Mouse (Mus musculus): ENCODE measurements at regions not wholly inside any gene's neighbourhood (a gene's known extent, or its start where the extent isn't known, plus 50 kb on each side); places are given as distances from the start of the nearest gene placed in this dataset.

GRCm38 (mm10) chr14:58687814-58688213, 454.9 kb downstream of the 1700129C05Rik start:
- no peak for DNase-seq (ENCODE audit: low spot score in 2 of 2)

GRCm38 (mm10) chr14:58678781-58679180, 463.9 kb downstream of the 1700129C05Rik start:
- DNase-seq (ENCODE audit: low spot score in 2 of 2), result no peak

GRCm38 (mm10) chr14:58678126-58678656, 464.5 kb downstream of the 1700129C05Rik start:
- DNase-seq (ENCODE audit: low spot score in 2 of 2), result no peak

- DNase-seq (ENCODE audit: low spot score in 2 of 2), result no peak
Observed at GRCm38 (mm10) chr14:58675146-58675545, 467.5 kb downstream of the 1700129C05Rik start.

- DNase-seq (ENCODE audit: low spot score in 2 of 2), result no peak
Observed at GRCm38 (mm10) chr14:58663946-58664345, 478.7 kb downstream of the 1700129C05Rik start.

DNA sequence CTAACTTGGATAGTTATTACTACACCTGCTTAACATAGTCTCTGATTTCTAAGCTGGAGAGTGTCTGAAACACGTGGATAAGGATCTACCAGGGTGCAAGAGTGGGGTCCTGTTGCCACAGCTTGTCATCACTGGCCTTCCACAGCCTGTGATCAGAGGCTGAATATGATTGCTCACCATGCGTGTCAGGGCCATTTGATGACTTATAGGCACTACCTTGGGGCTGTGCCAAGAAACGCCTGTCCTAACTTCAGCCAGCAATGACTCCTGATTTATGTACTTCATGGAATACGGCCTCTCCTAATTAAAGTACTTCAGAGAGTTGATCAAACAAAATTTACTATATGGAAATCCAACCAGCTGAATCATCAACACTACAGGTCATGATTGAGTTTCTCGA, 480.1 kb downstream of the 1700129C05Rik start:
- DNase-seq (ENCODE audit: low spot score in 2 of 2), result no peak

GRCm38 (mm10) chr14:58661416-58661815, 481.3 kb downstream of the 1700129C05Rik start:
- no peak for DNase-seq (ENCODE audit: low spot score in 2 of 2)

GRCm38 (mm10) chr14:58657263-58657662, 485.4 kb downstream of the 1700129C05Rik start:
- DNase-seq (ENCODE audit: low spot score in 2 of 2), result no peak

- DNase-seq (ENCODE audit: low spot score in 2 of 2), result no peak
Observed at GRCm38 (mm10) chr14:58656935-58657238, 485.8 kb downstream of the 1700129C05Rik start.

DNA sequence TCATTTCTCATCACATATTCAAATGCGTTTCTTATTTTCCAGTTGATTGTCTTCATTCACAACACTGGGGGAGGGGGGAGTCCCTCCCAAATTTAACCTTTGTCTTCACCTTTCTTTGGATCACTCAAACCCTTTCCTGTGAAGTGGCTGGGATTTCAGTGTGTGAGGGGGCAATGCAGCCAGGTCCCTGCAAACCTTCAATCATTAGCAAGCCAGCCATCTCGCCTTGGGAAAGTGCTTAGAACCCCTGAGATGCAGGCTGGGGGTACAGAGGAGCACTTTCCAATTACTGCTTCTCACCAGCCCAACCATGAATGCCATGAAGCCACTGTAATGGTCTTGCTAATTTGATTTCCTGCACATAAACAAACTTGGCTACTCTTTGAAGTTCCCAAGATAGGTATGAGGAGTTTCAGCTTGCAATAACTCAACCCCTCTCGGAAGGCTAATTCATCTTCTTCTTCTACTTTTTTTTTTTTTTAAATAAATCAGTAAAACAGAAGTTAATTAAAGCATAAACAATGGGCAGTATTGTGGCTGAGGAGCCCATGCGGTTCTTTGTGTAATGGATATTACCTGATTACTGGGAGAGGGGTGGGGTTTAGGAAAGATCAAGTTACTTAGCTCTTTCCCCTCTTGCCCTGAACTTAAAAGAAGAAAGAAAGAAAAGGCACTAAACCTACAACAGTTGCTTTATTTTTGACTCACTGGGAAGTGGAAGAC, 486.3 kb downstream of the 1700129C05Rik start:
- no peak for DNase-seq (ENCODE audit: low spot score in 2 of 2)

GRCm38 (mm10) chr14:58653026-58653425, 489.7 kb downstream of the 1700129C05Rik start:
- DNase-seq (ENCODE audit: low spot score in 2 of 2), result no peak

DNA sequence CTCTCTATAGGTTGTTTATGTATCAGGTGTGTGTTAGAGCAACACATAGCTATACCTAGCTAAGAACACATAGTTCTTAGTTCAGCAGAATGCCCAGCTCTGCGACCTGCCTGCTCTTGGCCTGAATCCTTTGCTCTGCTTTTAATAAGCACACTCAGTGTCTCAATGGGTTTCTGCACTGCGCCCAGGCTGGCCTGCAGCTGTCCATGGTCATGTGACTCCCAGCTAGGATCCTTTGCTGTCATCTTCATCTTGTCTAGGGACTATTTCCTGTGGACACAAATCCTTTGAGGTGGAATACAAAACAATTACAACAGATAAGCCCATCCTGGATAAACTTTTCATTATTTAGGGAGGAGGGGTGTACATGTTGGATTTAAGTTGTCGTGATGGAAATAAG, 490.7 kb downstream of the 1700129C05Rik start:
- DNase-seq (ENCODE audit: low spot score in 2 of 2), result no peak

GRCm38 (mm10) chr14:58651210-58651609, 491.5 kb downstream of the 1700129C05Rik start:
- DNase-seq (ENCODE audit: low spot score in 2 of 2), result no peak

DNA sequence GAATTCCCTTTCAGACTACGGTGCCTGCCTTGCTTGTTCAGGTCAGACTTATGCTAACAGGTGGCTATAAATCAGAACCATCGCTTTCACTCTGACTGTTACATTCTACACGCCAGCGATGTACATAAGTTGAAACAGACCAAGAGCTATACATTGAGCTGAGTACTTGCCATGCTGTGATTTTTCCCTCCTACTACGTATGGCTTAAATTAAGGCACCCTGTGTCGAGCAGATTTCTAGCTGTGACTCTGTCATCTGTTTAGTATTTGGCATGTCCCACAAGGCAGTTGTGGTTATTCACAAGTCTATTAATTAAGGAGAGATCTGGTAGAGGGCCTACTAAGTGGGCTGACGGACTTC, 504.4 kb downstream of the 1700129C05Rik start:
- DNase-seq (ENCODE audit: low spot score in 2 of 2), result no peak

DNA sequence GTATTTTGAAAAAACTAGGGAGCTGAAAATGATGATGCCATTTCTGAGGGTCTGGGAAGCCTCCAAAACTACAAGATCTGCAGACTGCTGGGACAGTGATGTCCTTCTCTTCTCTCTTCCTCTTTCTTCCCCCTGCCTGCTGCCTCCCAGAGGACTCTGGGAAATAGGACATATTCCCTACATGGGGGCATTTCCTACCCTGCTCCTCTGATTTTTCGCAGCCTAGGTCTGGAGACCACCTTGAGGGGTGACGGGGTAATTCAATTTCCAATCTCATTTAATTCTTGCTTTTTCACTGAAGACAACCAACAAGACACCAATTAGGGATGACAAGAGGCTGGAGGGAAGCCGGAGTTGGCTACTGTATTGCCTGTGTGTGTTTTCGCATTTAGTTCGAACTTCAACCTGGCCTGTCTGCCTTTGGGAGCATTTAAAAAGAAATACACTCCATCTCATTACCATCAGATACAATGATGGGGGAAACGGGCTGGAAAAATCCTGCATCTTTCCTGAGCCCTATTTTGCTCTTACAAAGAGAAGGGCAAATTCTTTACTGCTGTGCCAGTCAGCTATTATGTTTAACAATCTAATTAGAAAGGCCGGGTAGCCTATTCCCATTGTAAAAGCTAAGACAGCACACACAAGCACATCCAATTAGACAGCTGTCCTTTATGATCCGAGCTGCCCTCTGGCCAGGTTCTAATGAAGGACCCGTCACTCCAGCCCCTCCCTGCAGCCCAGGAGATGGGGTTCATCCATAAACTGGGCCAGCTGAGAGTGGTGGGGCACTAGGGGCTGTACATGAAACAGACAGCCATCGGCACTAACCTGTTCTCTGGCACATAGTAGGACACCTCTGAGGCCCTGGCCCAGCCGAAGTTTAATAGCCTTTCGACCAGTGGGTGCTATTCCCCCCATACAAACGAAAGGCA, 505.0 kb downstream of the 1700129C05Rik start:
- no peak for DNase-seq (ENCODE audit: low spot score in 2 of 2)

DNA sequence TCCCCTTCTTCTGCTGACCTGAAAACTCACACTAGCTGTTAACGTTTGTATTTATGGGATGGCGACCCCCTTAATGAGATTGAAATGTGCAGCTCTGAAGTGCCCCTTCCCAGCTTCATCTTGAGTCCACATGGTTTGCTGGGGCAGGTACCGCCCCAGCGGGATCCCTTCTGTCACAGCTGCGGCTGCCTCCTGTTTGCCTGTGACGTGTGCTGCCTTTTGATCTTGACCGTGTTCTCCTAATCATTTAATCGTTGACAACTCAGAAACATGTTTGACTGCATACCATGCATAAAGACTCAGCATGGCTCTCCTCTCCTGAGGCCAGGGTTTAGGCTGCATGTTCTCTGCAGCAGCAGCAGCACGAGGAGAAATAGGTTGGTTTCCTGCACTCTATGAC, 511.5 kb downstream of the 1700129C05Rik start:
- DNase-seq (ENCODE audit: low spot score in 2 of 2), result no peak

DNA sequence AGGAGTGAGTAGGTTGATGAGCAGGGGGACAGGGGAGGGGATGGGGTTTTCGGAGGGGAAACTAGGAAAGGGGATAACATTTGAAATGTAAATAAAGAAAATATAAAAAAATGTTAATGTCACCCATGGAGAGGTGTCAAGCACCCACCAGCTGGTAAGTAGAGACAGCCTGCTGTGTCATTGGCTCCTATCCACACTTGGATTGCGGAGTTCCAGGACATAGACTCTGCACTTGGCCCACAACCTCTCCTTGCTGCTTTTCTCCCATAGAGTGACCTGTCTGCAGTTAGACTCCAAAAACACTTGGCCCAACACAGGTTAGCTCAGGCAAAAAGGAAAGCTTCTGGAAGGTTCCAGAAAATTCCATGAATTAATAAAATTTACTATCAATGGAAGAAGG, 514.4 kb downstream of the 1700129C05Rik start:
- no peak for DNase-seq (ENCODE audit: low spot score in 2 of 2)

GRCm38 (mm10) chr14:58626506-58627256, 516.0 kb downstream of the 1700129C05Rik start:
- no peak for DNase-seq (ENCODE audit: low spot score in 2 of 2)

- no peak for DNase-seq (ENCODE audit: low spot score in 2 of 2)
Observed at GRCm38 (mm10) chr14:58620186-58620585, 522.5 kb downstream of the 1700129C05Rik start.

GRCm38 (mm10) chr14:58617656-58618055, 525.0 kb downstream of the 1700129C05Rik start:
- no peak for DNase-seq (ENCODE audit: low spot score in 2 of 2)

DNA sequence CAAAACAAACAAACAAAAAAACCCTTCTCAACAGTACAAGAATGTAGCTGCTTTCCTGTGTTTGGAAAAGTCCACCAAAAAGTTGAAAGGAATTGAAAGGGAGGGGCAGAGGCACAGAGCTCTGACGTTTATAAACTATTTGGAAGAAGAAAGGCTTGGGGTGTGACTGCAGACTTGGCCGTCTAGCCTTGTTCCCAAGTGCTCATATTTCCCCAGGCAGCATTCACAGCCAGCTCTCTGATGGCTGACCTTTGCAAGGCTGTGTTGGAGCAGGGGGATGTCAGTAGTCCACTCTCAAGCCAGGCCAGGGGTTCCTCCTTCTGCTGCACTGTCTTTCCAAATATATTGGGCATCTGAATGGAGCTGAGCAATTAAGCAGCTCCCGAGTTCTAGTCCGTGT, 534.5 kb downstream of the 1700129C05Rik start:
- no peak for DNase-seq (ENCODE audit: low spot score in 2 of 2)

DNA sequence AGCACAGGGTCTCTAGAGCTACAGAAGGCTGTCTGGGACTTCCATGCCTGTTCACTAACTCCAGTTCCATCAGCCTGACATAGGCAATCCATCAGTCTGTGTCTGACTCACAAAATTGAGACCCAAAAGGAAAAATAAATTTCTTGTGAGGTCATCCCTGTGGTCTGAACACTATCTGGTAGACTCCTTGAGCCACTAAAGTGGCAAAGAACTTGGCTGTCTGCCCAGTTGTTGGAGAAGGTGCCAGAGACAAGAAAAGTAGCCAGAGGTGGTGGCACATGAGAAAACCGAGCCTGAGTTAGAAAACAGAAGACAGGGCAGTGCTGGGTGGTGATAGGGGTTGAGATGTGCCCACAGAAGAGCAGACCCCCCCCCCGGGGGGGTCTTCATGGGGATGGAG, 535.0 kb downstream of the 1700129C05Rik start:
- no peak for DNase-seq (ENCODE audit: low spot score in 2 of 2)
